Mouse (Mus musculus): ENCODE measurements around the gene Tubb2a.

Gene Tubb2a

GRCm38 (mm10) chr13:34047526-34047925 lies 30.3 kb downstream of the Tubb2a start:
- no peak for DNase-seq

GRCm38 (mm10) chr13:34046421-34047012 lies 31.3 kb downstream of the Tubb2a start:
- peak; percentile 85 to 91 for DNase-seq

- peak; percentile 31 to 48 for DNase-seq
Observed at GRCm38 (mm10) chr13:34045511-34046249, 32.1 kb downstream of the Tubb2a start.

- no peak for DNase-seq
Observed at GRCm38 (mm10) chr13:34043716-34044393, 34.0 kb downstream of the Tubb2a start.

GRCm38 (mm10) chr13:34040091-34040490 lies 37.7 kb downstream of the Tubb2a start:
- no peak for DNase-seq

GRCm38 (mm10) chr13:34038901-34039341 lies 38.9 kb downstream of the Tubb2a start:
- peak; percentile 32 to 59 for DNase-seq

- DNase-seq: no peak
Observed at GRCm38 (mm10) chr13:34038056-34038432, 39.8 kb downstream of the Tubb2a start.

GRCm38 (mm10) chr13:34037172-34038055 lies 40.4 kb downstream of the Tubb2a start, which contains the start of gene Bphl:
Gene Bphl, plus strand, starts transcription at chr13:34037597.
- DNase-seq: peak; percentile 94 to 97

- no peak for DNase-seq
Observed at GRCm38 (mm10) chr13:34036726-34037125, 41.1 kb downstream of the Tubb2a start.

GRCm38 (mm10) chr13:34035424-34035823 lies 42.4 kb downstream of the Tubb2a start:
- DNase-seq: no peak

- no peak for DNase-seq
Observed at GRCm38 (mm10) chr13:34032041-34032440, 45.8 kb downstream of the Tubb2a start.

Measured in kidney, postnatal 4 days (tissue).